Comparison of ENCODE assay signal across 11 mouse cellular contexts in the genomic region with DNA sequence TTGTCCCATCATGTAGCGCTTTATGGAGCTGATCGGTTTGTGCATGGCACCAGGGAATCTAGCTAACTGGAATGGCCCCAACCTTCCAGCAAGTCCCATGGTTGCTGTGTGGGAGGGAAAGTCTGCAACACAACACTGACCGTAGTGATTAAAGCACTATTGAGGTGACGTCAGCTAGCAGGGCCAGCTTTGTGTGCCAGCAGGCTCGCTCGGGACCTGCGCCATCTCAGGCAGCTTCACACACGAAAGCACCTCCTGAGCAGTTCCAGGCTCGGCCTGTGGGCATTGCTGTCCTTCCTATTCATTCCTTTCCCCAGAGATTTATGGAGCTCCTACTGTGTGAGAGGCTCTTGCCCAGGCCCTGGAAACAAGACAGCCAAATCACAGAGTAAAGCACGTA. TPM values are rescaled to one million over a fixed set of nuclear protein-coding genes. Genes with fewer than 3 reads are reported as not detected.
DNase-seq lines count a peak whose midpoint lies in the region; ATAC-seq lines count a peak whose summit lies in the region.
"Had no signal": no experiment of that assay in that cellular context is flagged by ENCODE, and none has a peak within 500 bp of the region (broad histone marks: within the 10 kb centered on the region; RNA-seq: fewer than 3 reads in every experiment).

No protein-coding gene starts in this region.

- peaks cover 12% of the 10 kb centered on the region; the same call in 1 of the 2 replicates for H3K27me3 ChIP-seq in heart, embryonic 10.5 days (ENCODE audit: insufficient read depth, poor library complexity, severe bottlenecking)

- peaks cover 27% of the 10 kb centered on the region for H3K4me1 ChIP-seq in heart, embryonic 10.5 days

- H3K9me3 ChIP-seq in heart, embryonic 10.5 days, result no peaks in the 10 kb centered on the region
- H3K9me3 ChIP-seq: limb, embryonic 12.5 days had no signal

- no peak for ATAC-seq in megakaryocyte-erythroid progenitor cell, adult 5-6 weeks (replicated peaks; ENCODE audit: low FRiP score, low TSS enrichment, poor library complexity, severe bottlenecking)

- H3K27ac ChIP-seq in heart, embryonic 10.5 days, result no peak overlapping the region
- H3K27ac ChIP-seq: limb, embryonic 12.5 days had no signal

- H3K4me3 ChIP-seq in heart, embryonic 10.5 days, result no peak overlapping the region
- H3K4me3 ChIP-seq: limb, embryonic 12.5 days had no signal

- DNase-seq in adrenal gland, postnatal 10 days, result peak; percentile 15
- no peak for DNase-seq in adrenal gland, postnatal 4 days (ENCODE audit: low spot score in 2 of 2)
- DNase-seq in heart, embryonic 10.5 days (ENCODE audit: low spot score), result peak; percentile 71
- no peak for DNase-seq in heart, adult 9 months (ENCODE audit: low spot score in 2 of 2)
- peak; percentile 21 for DNase-seq in layer of hippocampus, adult 9-11 months
- no peak for DNase-seq in layer of hippocampus, adult 11-12 months (ENCODE audit: low spot score)
- peak; percentile 19 to 54 for DNase-seq in kidney, postnatal 4 days
- DNase-seq: heart, postnatal 36 days; lung, embryonic 14.5 days had no signal

- 60% methylated on average over 10 of the region's 10 CpGs for WGBS in heart, embryonic 10.5 days

- H3K36me3 ChIP-seq in heart, embryonic 10.5 days, result no peaks in the 10 kb centered on the region
- H3K36me3 ChIP-seq: limb, embryonic 12.5 days had no signal

RNA-seq across cellular contexts. Expression of a gene that starts 10.8 kb away (rescaled TPM):
- total RNA-seq in adrenal gland, postnatal 10 days (2021), result 10 to 100 TPM; 20.3 to 23.7 TPM
- total RNA-seq in adrenal gland, postnatal 4 days (2021), result 10 to 100 TPM; 28.4 to 29.9 TPM
- polyA plus RNA-seq in heart, embryonic 10.5 days (2016; fragmentation: Nextera tagmentation; extraction: Ambion mirVana), result 6.1 and 7.4 TPM in 2 replicates
- total RNA-seq in megakaryocyte-erythroid progenitor cell, adult 5-6 weeks (2014; fragmentation: Nextera tagmentation), result 27.1 and 32.2 TPM in 2 replicates
- 15.8 and 18.0 TPM in 2 replicates for total RNA-seq in megakaryocyte-erythroid progenitor cell, adult 5-6 weeks (2017)

Comparison
In these comparisons a context has a peak if more than half of its experiments do, and no peak if none do; other contexts are left out.
1. DNase-seq: peak in adrenal gland, postnatal 10 days (single experiment), heart, embryonic 10.5 days (single experiment), layer of hippocampus, adult 9-11 months (single experiment) and kidney, postnatal 4 days (2 of 2); none in adrenal gland, postnatal 4 days (0 of 2), heart, adult 9 months (0 of 2) and layer of hippocampus, adult 11-12 months (single experiment).